Mouse (Mus musculus) lung, postnatal 0 days (tissue): ENCODE data around the gene Lcn4. TPM values are rescaled to one million over a fixed set of nuclear protein-coding genes. Genes with fewer than 3 reads are reported as not detected.

ENCODE experiments used
- ATAC-seq: fragments of 200-750 bp; cut with Nextera tagmentation; 2 replicates; pipeline ENCODE4 v1.8.0; 2017; ENCODE audit warnings: moderate library complexity
- DNase-seq: peaks from one replicate; pipeline ENCODE4 v3.0.0-alpha.2; 2016; ENCODE audit warnings: low spot score
- H3K27ac ChIP-seq: fragments of 300-500 bp; sonication (generic); 2 replicates; pipeline ENCODE4 v1.5.1; 2014; ENCODE audit warnings: antibody characterized with exemption, mild to moderate bottlenecking, low read length, mixed read lengths
- H3K27me3 ChIP-seq: fragments of 300-500 bp; sonication (generic); replicated peaks from 2 replicates; pipeline ENCODE4 v1.6.1; 2014; ENCODE audit warnings: low read length, mixed read lengths; ENCODE audit not compliant: insufficient read depth
- H3K36me3 ChIP-seq: fragments of 300-500 bp; sonication (generic); 2 replicates; pipeline ENCODE4 v1.6.1; 2014; ENCODE audit warnings: low read length, mixed read lengths; ENCODE audit not compliant: insufficient read depth
- H3K4me1 ChIP-seq: fragments of 300-500 bp; sonication (generic); 2 replicates; pipeline ENCODE4 v1.6.1; 2014; ENCODE audit warnings: antibody characterized with exemption, low read depth, low read length, mixed read lengths; ENCODE audit not compliant: insufficient read depth
- H3K4me2 ChIP-seq: fragments of 300-500 bp; sonication (generic); replicated peaks from 2 replicates; pipeline ENCODE4 v1.6.1; 2014; ENCODE audit warnings: low read depth, mild to moderate bottlenecking, low read length, moderate library complexity, mixed read lengths
- H3K4me3 ChIP-seq: fragments of 300-500 bp; sonication (generic); 2 replicates; pipeline ENCODE4 v1.5.1; 2014; ENCODE audit warnings: low read depth, low read length
- H3K9ac ChIP-seq: fragments of 300-500 bp; sonication (generic); replicated peaks from 2 replicates; pipeline ENCODE4 v1.6.1; 2014; ENCODE audit warnings: low read depth, mild to moderate bottlenecking
- H3K9me3 ChIP-seq: fragments of 300-500 bp; sonication (generic); 2 replicates; pipeline ENCODE4 v1.6.1; 2016; ENCODE audit warnings: low read length, mixed read lengths
- CTCF ChIP-seq: IDR thresholded peaks from 2 replicates; pipeline ENCODE4 v1.5.1; 2016; ENCODE audit warnings: antibody characterized with exemption, mild to moderate bottlenecking
- EP300 ChIP-seq: IDR thresholded peaks from 2 replicates; pipeline ENCODE4 v1.6.1; 2016; ENCODE audit warnings: antibody characterized with exemption, mild to moderate bottlenecking, control low read depth
- WGBS: fragments of 180-500 bp; shearing (Covaris S2); extraction: QIAGEN DNeasy Blood & Tissue Kit; methylation state at CpG from one replicate; pipeline ENCODE4 v1.1.7; 2014; 5-methylcytosine and 5-hydroxymethylcytosine counted together
- polyA plus RNA-seq: library from polyadenylated mRNA; unstranded; fragments of >200 nt; fragmentation: Nextera tagmentation; extraction: Ambion mirVana; gene quantifications from 2 replicates; pipeline ENCODE4 v1.2.1, GENCODE M21; 2015

The Lcn4 gene
- polyA plus RNA-seq, 1 experiment from 2014 or later, result not detected

- H3K27me3 ChIP-seq, result no peaks in the 10 kb centered on the region
- peaks cover 8% of the 10 kb centered on the region; the same call in 1 of the 2 replicates for H3K4me1 ChIP-seq
- H3K9me3 ChIP-seq, result no peaks in the 10 kb centered on the region
- peaks cover 21% of the 10 kb centered on the region; the same call in 1 of the 2 replicates for H3K36me3 ChIP-seq
- no peak for TF ChIP-seq CTCF
- TF ChIP-seq EP300, result no peak
- H3K4me2 ChIP-seq, result no peak overlapping the region
- WGBS, result 77% methylated on average over 4 of the region's 4 CpGs
- no peak overlapping the region for H3K9ac ChIP-seq
- ATAC-seq, result no peak
- H3K27ac ChIP-seq, result no peak overlapping the region
- no peak for DNase-seq
- H3K4me3 ChIP-seq, result no peak overlapping the region
These were observed 33.7 kb downstream of the Lcn4 start for GRCm38 (mm10) chr2:26637316-26637932.

DNA sequence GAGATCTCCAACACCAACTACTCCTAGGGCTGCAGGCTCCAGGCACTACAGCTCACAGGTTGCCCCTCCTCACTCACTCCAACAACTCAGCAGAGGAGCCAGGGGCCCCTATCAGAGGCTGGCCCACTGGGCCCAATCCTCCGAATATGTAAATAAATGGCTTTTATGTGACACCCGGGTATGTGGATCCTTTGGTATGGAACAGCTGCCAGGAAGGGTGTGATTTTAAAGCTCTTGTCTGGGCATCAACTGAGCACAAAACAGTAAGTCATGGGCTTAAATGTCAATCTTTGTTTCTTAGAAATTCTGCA, 34.8 kb downstream of the Lcn4 start:
- WGBS, result 33% methylated on average over 2 of the region's 2 CpGs
- Histone ChIP-seq H3K27me3 (no peaks in the 10 kb centered on the region), H3K36me3 (peaks cover 21% of the 10 kb centered on the region; the same call in 1 of the 2 replicates)

GRCm38 (mm10) chr2:26635489-26636324, 35.4 kb downstream of the Lcn4 start:
- Histone ChIP-seq H3K9ac (no peak overlapping the region), H3K4me1 (peaks cover 8% of the 10 kb centered on the region; the same call in 1 of the 2 replicates), H3K27ac (no peak overlapping the region), H3K27me3 (no peaks in the 10 kb centered on the region), H3K4me2 (no peak overlapping the region), H3K9me3 (no peaks in the 10 kb centered on the region), H3K36me3 (peaks cover 21% of the 10 kb centered on the region; the same call in 1 of the 2 replicates), H3K4me3 (no peak overlapping the region)
- no peak for DNase-seq
- no peak for ATAC-seq
- WGBS, result 66% methylated on average over 21 of the region's 21 CpGs
- TF ChIP-seq CTCF, result no peak
- TF ChIP-seq EP300, result no peak

More for the DNA sequence above, 34.8 kb downstream of the Lcn4 start:
- no peak for TF ChIP-seq EP300
- TF ChIP-seq CTCF, result no peak
- Histone ChIP-seq H3K4me1 (peaks cover 8% of the 10 kb centered on the region; the same call in 1 of the 2 replicates), H3K9me3 (no peaks in the 10 kb centered on the region), H3K9ac (no peak overlapping the region), H3K4me2 (no peak overlapping the region), H3K4me3 (no peak overlapping the region), H3K27ac (no peak overlapping the region)
- DNase-seq (no peak), ATAC-seq (no peak)

DNA sequence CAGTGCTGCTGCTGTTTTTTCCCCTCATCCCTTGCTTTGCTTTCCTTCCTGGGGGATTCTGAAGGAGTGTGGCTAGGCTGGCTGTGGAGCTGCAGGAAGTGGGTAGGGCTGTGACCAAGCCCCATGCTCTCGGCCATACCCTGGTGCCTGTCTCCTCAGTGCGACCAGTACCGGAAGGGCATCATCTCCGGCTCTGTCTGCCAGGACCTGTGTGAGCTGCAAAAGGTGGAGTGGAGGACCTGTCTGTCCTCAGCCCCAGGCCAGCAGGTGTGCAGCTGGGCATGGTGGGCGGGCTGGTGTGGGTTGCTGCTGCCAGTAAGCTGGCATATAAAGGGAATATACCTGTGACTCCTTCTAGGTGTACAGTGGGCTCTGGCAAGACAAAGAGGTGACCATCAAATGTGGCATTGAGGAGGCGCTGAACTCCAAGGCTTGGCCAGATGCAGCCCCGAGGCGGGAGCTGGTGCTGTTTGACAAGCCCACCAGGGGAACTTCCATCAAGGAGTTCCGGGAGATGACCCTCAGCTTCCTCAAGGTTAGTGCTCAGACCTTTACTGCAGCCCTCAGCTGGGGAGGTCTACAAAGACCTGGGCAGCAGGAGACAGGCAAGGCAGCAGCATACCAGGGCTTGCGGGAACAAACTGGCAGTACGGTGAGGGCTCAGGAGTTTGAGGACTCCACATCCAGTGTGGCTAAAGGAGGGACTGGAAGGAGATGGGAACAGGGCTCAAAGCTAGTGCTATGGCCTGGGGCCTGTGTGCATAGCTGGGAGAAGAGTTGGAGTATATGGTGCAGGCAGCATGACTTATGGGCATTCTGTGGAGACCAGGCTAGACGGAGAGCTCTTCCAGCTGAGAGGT, 36.2 kb downstream of the Lcn4 start:
- ATAC-seq (peak; percentile 39), DNase-seq (peak; percentile 16)
- Histone ChIP-seq H3K27me3 (no peaks in the 10 kb centered on the region), H3K4me3 (no peak overlapping the region), H3K4me1 (peaks cover 8% of the 10 kb centered on the region; the same call in 1 of the 2 replicates), H3K36me3 (peaks cover 21% of the 10 kb centered on the region; the same call in 1 of the 2 replicates), H3K9me3 (no peaks in the 10 kb centered on the region), H3K4me2 (no peak overlapping the region), H3K9ac (no peak overlapping the region), H3K27ac (no peak overlapping the region)
- TF ChIP-seq CTCF, result no peak
- no peak for TF ChIP-seq EP300
- WGBS, result 50% methylated on average over 12 of the region's 12 CpGs

- WGBS, result 62% methylated on average over 4 of the region's 4 CpGs
- H3K27ac ChIP-seq, result no peak overlapping the region
- H3K27me3 ChIP-seq, result no peaks in the 10 kb centered on the region
- peaks cover 5% of the 10 kb centered on the region; the same call in 1 of the 2 replicates for H3K4me1 ChIP-seq
- H3K4me3 ChIP-seq, result no peak overlapping the region
- no peak for ATAC-seq
- H3K4me2 ChIP-seq, result no peak overlapping the region
- H3K9me3 ChIP-seq, result no peaks in the 10 kb centered on the region
- no peak for TF ChIP-seq CTCF
- no peak for TF ChIP-seq EP300
- DNase-seq, result no peak
- H3K9ac ChIP-seq, result no peak overlapping the region
- H3K36me3 ChIP-seq, result peaks cover 21% of the 10 kb centered on the region; the same call in 1 of the 2 replicates
These were observed 37.0 kb downstream of the Lcn4 start for GRCm38 (mm10) chr2:26633953-26634530.
